Mouse (Mus musculus) right cerebral cortex, postnatal 10 days (tissue): Measurements from ENCODE around the gene Tent4a.
"Not testable (repeated sequence)": the region's sequence is repeated elsewhere in the genome, so short reads cannot be mapped to it uniquely, and the experiment has no call there.

Experiments
- DNase-seq, 2 experiments: peaks; one replicate each; pipeline ENCODE4 v3.0.0; 2021; ENCODE audit warnings: low spot score in 2 of 2

Tent4a gene

DNA sequence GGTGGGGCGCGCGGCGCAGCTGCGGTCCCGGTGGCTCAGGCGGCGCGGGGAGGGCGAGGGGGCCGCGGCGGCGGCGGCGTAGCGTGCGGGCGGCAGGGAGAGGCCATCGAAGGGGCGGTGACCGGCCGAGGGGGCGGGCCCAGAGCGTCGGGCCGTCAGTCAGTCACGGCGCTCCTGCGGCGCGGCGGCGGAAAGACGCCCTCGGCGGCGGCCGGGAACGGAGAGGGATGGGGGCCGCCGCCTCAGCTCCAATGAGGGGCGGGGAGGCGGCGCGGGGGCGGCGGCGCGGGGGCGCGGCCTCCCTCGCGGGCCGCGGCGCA lies at the start of gene Tent4a:
Gene Tent4a (minus strand): TSS at position 284 of the 320 bp plus-strand sequence.
- no peak for DNase-seq

DNA sequence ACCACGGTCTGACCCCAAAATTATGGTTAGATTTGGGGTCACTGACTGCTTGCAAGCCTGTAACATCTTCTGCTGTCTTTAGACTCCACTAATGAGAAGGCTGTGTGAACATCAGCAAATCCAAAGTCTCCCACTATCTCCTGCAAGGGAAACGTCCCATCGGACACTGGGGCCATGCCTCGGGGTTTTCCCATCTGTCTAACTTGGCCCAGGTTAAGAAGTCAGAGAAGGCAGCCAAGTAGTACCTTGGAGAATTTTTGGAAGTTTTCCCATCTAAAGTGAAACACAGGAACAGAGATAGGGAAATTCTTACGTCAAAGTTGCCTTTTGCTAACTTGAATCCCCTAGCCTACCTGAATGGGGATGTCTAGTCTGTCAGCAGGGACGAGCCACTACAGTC lies 49.2 kb upstream of the Tent4a start:
- no peak for DNase-seq

DNA sequence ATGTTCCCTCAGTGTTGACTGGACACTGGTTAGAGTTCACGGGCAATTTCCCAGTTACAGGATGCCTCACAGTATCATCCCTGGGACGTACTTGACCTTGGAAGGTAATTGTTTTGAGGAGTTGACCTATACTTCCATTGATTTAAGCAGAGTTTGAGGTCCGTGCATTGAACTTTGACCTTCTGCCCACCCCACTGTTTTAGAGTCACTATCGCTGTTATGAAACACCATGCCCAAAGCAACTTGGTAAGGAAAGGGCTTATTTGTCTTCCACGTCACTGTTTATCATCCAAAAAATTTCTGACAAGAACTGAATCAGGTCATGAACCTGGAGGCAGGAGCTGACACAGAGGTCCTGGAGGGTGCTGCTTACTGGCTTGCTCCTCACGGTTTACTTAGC lies 48.0 kb upstream of the Tent4a start:
- no peak for DNase-seq

DNA sequence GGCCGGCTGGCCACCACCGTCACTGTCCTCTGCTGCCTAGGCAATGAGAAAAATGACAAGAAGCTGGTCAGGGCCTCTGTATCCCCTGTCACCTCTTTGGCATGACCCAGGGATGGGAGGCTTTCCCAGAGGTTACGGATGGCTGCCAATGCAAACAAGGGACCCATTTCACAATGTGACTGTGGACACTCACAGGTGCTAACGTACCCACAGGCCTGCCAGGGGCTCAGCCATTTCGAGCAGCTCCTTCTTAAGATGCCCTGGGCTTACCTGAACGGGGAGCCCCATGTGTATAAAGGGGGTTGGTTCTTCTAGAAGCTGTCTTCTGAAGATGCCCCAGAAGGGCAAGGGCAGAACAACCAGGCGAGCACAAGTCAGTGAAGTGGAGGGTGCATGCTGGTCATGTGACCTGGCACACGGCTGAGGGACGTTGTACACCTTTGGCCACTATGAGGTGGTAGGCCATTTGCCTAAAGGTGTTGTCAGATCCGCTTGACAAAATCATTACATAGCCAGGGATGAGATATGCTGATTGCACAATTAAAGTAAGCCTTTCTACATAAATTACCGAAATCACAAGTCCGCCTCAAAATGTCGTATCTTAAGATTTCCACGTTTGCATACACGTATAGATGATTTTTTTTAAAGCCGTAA lies 42.9 kb upstream of the Tent4a start:
- DNase-seq, result no peak

DNA sequence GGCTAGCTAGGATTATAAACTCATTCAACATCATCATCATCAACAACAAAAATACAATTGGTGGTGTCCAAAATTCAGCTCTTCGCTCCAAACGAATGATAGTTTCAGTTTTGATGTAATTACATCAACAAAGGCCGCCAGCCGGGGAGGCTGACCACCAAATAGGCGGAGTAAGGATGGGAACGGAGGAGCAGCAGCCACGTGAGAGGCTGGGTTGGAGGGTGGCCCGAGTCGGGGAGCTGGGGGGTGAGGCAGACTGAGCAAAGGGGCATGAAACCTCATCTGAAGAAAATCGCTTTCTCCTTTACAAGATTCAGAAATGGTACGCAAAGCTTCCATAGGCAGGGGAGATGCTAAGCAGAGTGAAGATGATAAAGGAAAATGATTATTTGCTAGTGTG lies 42.3 kb upstream of the Tent4a start:
- peak in 1 of 2 experiments; percentile 56 for DNase-seq

DNA sequence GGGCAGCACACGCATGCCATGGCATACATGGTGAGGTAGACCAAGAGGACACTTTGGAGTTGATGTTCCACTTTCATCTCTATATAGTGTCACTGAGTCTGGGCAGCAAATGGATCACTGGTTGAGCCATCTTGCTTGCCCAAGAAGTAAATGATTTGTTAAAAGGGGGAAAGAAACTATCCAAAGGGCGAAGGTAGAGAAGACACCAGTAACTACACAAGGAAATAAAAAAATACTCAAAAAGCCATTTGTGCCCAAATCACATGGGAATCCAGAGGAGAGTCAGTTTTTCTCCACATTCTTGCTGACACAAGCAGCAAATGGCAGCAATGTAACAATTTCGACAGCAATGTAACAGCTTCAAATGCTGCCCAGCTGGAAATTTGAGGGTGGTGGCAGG lies 38.2 kb upstream of the Tent4a start:
- DNase-seq, result no peak

DNA sequence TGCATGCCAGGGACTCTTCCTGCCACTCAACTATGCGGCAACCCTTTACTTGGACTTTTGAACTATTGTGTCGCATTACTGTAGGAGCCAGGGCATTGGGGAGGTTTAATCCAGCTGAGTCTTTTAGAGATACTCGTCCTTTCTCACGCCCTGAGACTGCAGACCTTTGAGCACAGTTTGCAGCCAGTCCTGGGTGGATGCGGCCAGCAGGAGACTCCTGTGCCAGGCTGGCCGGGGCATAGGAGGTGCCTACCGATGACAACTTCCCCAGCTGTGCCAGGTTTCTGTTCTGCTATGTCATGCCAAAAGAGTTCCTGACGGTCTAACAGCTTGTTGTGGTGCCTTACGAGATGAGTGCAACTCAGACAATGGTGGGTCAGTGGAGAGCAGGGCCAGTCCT lies 34.8 kb upstream of the Tent4a start:
- DNase-seq, result no peak

DNA sequence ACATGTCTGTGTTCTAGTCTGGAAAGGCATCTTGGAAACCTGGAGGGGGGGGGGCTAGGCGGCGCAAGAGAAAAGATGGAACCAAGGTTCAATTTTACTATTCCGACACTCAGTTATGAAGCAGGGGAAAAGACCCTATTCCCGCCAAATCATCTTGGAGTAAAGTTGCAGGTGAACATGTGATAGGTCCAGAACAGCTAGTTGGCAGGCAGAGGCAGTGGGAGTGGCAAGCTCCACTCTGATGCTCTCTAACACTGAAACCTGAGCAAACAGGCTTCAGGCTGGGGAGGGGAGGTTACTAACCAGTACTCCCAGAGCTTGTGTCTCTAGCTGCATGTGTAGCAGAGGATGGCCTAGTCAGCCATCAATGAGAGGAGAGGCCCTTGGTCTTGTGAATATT lies 31.0 kb upstream of the Tent4a start:
- not testable (repeated sequence) for DNase-seq

DNA sequence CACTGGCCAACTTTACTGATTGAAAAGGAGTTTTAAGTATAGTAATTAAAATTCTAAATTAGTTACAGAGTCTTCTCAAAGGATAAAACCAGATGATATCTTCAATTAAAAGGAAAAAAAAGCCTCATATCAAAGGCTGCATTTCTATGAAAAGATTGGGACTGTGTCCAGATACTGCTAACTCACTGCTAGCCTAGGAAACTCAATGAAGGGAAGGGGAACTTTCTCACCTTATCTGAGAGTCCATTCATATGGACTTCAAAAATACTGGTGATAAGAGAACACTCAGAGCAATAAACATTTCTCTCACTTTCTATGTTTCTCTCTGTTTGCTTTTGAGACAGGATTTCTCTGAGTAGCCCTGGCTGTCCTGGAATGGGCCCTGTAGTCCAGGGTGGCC lies 30.2 kb upstream of the Tent4a start:
- no peak for DNase-seq

DNA sequence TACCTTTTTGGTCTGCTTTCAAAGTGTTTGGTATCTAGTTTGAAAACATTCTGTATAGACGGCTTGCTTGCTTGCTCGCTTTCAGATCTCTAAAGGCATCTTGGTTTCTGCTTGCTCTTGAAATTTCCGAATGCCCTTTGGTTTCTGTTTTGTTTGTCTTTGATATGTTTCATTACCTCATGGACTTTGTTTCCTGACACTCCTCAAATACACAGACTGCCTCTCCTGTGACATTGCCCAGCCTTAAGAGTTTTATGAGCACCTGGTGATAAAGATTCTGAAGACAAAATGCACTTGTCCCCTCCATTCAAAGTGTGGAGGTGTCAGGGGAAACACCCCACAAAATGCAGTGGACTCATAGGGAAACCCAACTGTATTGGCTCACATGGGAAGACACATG lies 29.5 kb upstream of the Tent4a start:
- DNase-seq, result no peak

DNA sequence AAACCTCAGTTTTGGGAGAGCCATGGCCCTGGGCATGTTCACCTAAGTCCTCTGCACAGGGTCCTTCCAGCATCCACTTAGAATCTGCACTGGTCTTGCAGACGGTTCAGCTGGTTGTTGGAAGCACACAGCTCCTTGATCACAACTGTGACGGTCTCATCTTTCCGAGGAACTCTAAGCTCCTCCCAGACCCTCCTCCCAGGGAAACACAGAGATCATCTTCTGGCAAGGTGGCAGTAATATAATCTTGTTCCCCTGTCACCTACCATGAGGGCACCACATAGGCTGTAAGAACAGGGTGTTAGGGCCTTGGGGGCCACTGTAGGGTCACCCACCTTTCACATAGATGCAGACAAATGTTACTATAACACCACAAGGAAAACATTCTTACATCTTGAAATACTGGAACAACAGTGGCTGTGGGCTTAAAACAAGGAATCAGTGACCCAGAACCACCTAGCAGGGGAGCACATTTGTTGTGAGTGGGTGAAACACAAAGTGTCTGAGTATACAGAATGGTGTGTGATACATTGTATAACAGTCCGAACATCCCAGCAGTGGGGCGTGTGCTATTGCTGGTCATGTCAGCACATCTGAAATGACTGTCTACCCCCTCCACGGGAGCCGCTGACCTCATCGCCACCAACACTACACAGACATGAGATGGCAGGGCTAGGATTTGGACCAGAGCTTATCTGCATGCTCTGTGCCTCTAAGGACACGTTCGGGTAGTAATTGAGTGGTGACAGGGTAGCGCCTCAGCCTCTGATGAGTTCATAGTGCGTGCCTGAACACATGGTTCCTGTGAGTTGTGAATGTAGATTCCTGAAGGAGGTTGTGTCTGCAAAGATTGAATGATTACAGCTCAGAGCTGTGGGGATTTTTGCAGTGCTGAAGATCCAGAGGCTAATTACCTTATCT lies 28.5 kb upstream of the Tent4a start:
- DNase-seq, result no peak

DNA sequence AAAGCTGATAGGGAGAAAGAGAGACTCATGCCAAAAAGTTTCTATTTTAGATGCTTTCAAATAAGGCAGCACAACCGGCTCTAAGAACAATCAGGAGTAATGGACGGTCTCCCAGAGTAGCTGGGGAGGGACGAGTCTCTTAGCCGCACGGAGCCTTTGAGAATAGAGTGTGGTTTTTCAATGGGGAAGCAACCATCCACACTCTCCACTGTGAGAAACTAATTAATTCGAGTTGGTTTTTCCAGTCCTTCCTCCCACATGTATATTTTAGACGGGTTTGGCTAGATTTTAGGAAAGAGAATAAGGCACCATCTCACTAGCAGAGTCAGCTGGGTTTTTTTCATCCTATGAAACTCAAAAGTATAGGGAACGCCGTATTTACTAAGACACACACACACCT lies 27.6 kb upstream of the Tent4a start:
- peak in 1 of 2 experiments; percentile 39 for DNase-seq

DNA sequence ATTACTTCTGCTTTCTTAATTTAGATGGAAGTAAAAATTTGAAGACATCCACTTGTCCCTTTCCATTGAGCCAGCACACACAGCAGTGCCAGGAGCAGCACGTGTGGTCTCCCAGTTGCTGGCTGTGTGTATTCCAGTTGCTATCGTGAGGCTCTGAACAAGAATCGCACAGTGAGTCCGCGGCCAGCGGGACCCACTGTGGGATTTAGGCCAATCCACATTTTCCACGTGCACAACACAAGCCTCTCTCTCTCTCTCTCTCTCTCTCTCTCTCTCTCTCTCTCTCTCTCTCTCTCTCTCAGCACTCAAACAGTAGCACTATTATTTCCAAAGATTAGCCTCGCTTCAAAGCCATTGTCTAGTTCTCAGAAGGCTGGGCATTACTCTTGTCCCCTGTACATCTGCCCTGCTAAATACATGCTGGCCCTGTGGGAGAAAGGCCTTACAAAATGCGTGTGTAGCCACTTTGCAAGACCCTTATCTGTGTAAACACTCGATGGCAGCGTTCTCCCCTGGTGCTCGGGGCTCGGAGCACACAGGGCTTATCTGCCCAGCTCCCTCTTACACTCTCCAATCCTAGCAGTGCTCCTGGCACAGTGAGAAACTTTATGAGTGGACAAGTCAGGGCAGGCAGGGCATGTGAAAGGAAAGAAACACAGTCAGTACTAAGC lies 25.0 kb upstream of the Tent4a start:
- peak; percentile 69 to 72 for DNase-seq

DNA sequence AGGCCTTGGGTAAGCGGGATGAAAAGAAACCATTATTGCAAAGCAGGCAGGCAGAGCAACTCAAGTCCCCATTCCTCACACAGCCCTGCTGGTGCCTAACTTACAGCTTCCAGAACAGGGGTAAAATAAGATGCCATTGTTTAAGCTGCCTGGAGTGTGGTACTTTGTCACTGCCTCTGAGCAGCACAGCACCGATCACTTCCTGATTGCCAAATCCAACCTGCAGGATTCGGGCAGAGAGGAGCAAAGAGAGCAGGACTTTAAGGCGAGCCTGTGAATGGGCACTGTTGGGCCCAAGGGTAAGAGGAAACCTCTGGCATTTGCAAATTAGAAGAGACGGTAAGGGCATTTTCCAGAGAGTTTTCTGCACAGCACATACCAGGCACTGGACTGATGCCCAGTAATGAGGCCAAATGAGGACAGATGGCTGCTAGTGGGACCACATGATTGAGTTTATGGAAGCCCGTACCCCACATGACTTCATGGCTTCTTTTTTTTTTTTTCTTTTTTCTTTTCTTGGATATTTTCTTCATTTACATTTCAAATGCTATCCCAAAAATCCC lies 23.8 kb upstream of the Tent4a start:
- DNase-seq, result peak; percentile 47 to 60

DNA sequence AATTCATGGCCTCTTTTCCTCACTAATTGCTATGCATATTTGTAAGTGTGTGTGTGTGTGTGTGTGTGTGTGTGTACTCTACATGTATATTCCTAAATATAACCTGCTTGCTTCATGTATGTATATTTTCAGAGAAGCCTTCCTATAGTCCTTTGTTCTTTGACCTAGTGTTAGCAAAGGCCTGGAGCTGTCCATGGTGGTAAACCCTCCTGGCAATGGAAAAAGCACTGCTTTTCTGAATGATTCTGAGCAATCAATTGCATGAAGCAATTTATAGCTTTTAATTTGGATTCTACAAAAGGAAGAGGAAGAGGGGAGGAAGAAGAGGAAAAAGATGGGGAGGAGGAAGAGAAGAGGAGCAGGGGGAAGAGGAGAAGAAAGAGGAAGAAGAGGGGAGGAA lies 22.3 kb upstream of the Tent4a start:
- DNase-seq, result no peak

DNA sequence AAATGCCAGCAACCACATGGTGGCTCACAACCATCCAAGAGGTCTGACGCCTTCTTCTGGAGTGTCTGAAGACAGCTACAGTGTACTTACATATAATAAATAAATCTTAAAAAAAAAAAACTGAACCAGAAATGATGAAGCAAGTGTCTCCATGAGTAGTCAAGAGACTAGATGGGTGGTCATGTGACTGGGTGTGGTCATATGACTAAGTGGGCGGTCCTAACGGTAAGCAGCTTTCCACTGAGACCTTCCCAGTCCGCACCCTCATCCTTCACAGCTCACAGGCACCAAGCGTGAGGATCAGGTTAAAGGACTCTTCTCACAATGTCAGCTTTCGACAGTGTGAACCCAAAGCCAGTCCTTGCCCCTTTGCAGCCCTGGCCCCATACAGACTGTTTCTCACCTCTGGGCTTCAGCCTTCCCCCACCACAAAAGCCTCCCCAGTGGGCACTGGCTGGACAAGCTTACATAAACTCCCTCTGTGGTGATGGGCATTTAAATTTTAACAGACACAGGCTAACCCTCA lies 21.6 kb upstream of the Tent4a start:
- DNase-seq, result no peak

DNA sequence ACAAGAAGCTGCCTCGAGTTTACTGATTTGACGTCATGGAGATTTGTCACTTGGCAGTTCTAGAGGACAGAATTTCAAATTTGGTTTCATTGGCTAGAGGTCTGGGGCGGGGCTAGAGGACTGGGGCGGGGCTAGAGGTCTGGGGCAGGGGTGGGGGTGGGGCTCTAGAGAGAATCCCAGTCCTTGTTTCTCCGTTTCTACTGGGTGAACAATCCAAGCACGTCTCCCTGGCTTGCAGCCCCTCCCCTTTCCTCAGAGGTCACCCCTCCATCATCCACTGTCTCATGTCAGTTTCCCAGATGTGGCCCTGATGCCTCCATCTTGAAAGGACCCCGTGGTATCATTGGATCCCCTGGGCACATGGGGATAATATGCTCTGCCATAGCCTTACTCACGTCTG lies 20.6 kb upstream of the Tent4a start:
- no peak for DNase-seq

DNA sequence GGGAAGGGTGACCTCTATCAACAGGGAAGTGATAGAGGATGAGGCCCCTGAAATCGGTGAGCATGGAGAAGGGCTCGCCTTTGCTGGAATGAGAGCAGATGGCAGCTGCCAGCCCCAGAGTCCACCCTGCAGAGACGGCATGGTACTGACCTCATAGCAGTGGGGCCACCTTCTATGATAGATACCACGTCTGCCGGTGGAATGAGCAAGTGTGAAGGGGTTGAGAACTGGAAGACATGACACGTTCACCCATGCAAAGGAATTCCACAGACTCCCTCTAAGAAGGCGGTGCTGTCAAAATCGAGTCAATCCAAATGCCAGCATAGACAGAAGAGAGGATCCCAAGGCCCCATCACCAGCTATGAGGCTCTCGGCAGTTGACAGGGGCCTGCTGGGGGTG lies 19.8 kb upstream of the Tent4a start:
- no peak for DNase-seq

DNA sequence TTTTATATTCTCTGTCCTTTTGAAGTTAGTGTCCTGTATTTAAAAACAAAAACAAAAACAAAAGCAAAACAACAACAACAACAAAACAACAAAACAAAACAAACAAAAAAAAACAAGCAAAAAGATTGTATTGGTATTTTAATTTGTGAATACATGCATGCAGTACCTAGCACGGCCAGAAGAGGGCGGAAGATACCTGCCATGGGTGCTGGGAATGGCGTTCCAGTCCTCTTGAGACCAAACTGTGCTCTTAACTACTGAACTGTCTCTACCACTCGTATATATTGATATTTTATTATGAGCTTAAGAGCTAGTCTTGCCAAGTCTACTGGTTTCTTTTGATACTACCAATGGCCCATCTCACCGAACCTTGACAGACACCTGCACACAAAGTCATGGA lies 18.6 kb upstream of the Tent4a start:
- no peak for DNase-seq

DNA sequence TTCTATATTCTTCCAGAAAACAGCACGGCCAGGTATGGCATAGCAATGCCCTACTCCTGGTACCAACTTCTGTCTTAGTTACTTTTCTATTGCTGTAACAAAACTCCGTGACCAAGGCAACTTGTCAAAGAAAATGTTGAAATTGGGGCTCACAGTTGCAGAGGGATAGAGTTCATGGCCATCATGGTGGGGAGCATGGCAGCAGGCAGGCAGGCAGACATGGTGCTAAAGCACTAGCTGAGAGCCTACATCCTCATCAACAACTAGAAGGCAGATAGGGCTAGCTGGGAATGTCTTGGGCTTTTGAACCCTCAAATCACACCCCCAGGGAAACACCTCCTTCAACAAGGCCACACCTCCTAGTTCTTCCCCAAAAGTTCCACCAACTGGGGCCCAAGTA lies 16.4 kb upstream of the Tent4a start:
- no peak for DNase-seq

DNA sequence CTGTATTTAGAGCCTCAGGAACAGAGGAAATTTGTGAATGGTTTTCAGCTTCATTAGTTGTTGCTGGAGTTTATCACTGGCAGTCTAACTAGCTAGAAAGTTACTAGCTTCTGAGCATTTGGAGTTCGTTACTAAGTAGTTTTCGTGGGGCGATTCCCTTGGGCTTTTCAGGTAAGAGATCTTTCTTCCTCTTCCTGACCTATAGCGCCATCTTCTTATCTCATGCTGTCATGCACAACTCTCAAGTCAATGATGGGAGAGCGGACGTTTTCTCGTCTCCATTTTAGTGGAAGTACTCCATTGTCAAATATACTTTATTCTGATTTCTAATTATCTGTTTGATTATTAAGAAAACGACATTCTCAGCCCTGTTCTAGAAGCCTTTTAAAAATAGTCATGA lies 15.6 kb upstream of the Tent4a start:
- DNase-seq, result no peak

DNA sequence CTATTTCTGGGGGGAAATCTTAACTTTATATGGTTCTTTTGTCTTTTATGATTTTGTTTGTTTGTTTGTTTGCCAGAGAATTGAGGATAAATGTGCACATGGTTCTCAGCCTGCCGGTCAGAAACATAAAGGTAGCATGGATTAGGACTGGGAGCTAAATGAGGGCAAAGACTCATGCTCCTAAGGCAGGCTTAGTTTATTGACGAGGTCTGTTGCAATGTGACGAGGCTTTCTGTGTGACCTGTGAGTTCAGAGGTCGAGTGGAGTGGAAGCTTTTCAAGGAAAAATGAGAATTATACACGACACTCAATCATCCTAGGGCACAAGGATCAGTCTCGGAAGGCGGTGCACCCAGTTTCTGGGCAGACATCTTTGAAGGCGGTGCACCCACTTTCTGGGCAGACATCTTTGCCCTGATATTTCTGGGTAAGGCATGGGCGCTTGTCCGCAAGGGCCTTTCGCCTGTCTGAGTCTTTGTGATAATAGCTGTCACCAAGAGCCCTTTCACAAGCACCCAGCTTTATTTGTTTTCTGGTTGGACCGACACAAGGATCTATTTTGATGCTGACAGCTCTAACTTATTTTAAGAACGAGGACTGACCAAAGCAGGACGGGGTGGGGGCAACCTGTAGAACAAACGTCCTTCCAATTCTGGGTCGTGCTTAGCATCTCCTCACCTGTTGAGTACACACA lies 13.2 kb upstream of the Tent4a start:
- no peak for DNase-seq
